Mouse (Mus musculus): ENCODE results near the gene Adcy2.

DNA sequence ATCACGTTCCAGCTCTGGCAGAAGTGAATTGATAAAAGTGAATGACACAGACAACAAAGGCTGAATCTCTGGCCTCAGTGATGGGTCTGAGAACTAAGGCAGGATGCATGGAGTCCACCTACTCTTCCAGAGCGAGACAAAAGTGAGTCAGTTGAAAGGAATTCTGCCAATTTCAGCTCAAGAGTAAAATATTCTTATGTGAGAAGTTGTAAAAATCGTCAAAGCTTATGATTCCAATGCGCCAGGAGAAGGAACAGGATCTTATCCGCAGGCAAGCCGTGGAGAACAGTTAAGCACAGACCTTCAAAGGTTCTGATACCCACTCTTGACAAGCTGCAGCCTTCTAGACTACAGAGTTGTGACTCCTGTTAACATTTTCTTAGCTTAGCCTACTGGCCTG, 396.3 kb downstream of the Adcy2 start:
- TF ChIP-seq CTCF (IDR thresholded peaks at IDR 0.05; ENCODE audit: low read depth, low read length) (no peak), EP300 (IDR thresholded peaks at IDR 0.05; ENCODE audit: insufficient read depth, low read depth, low read length) (no peak)

All from ES-Bruce4 (cell line).